Mouse (Mus musculus) megakaryocyte, adult 5-6 weeks (primary cell): ENCODE results near the gene Stard3. TPM values are rescaled to one million over a fixed set of nuclear protein-coding genes. Genes with fewer than 3 reads are reported as not detected.
A peak's percentile ranks its signal among the peaks of the same experiment; 100 is the strongest.

Source experiments
- ATAC-seq: 2 replicates; pipeline ENCODE4 v1.8.0; 2016; ENCODE audit warnings: mild to moderate bottlenecking, inconsistent platforms; ENCODE audit not compliant: poor library complexity, severe bottlenecking
- total RNA-seq, 2 experiments: library from RNA; stranded (forward) in 1 of 2; stranded (reverse) in 1 of 2; fragments of 153-499, 151-499 nt in 1 of 2; fragments of 221-1000, 200-1000 nt in 1 of 2; gene quantifications; 2 replicates each; pipeline versions ENCODE4 v1.2.3 to v1.2.4; 2015 to 2017

Gene Stard3
- total RNA-seq, 2 experiments from 2014 or later, result 28.5 to 39.9 TPM

GRCm38 (mm10) chr11:98346168-98346567 lies 12.0 kb upstream of the Stard3 start:
- no peak for ATAC-seq

DNA sequence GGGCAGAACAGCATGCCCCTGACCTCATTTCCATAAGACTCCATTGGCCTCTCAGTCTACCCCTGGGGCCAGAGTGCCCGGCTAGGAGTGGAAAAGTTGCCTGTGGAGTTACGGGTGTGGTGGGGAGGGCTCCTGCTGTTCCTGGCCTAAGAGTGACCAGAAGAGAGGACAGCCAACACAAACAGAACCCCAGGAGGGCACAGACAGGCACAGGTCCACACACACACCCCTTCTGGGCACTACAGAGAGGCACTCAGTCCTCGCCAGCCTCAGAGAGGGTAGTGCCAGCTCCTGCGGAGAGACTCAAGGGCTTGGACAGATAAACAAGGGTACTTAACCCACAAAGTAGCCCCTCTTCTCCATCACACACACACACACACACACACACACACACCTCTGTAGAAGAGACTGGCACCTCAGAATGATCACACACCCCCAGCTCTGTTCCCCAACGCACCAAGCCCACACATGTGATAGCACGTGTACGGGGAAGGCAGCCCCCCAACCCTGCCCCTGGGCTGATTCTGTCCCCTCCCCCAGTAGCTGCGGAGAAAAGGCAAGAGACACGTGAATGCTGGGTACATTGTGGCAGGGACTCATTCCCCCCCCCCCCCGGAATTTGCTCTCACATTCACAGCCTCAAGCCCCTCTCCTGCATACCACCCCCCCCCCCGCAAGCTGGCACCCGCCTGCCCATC lies 10.6 kb upstream of the Stard3 start:
- no peak for ATAC-seq

- ATAC-seq, result no peak
Observed at GRCm38 (mm10) chr11:98348083-98348961, 9.8 kb upstream of the Stard3 start, which contains the start of gene Ppp1r1b. Gene Ppp1r1b, plus strand, starts transcription at chr11:98348404.

- no peak for ATAC-seq
Observed at GRCm38 (mm10) chr11:98349308-98349707, 8.9 kb upstream of the Stard3 start.

GRCm38 (mm10) chr11:98352272-98352990 lies 5.7 kb upstream of the Stard3 start:
- no peak for ATAC-seq

GRCm38 (mm10) chr11:98353651-98354211 lies 4.4 kb upstream of the Stard3 start:
- no peak for ATAC-seq

- ATAC-seq, result no peak
Observed at GRCm38 (mm10) chr11:98354445-98354844, 3.7 kb upstream of the Stard3 start.

DNA sequence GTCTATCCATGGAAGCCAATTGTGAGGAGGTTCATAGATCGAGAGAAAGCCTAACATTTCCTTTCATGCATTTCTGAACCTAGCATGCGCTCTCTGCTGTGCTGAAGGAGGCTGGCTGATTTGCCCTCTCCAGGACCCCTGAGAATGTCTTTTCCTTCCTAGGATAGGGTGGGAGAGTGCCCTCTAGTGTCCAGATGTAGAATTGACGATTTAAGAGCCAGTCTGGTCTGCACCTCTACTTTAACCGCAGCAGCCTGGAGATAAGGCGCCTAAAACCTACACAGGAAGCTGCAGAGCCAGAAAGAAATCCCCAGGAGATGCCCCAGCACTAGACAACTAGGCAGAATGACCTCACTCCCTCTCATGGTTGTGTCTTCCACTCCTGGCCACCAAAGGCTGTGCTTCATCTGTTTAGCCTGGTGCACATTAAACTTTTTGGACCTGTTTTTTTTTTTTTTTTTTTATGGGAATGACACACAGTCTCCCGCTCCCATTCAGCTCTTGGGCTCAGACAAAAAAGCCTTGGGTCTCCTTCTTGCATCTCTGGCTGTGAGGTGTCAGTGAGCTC lies 2.4 kb upstream of the Stard3 start:
- peak; percentile 57 for ATAC-seq

GRCm38 (mm10) chr11:98356625-98357394 lies 1.4 kb upstream of the Stard3 start:
- ATAC-seq, result no peak

GRCm38 (mm10) chr11:98357396-98358160 lies 590 bp upstream of the Stard3 start:
- ATAC-seq, result no peak

- ATAC-seq, result peak; percentile 56
Observed at GRCm38 (mm10) chr11:98360866-98361521, 2.8 kb downstream of the Stard3 start.

- no peak for ATAC-seq
Observed at GRCm38 (mm10) chr11:98363817-98364216, 5.6 kb downstream of the Stard3 start.

DNA sequence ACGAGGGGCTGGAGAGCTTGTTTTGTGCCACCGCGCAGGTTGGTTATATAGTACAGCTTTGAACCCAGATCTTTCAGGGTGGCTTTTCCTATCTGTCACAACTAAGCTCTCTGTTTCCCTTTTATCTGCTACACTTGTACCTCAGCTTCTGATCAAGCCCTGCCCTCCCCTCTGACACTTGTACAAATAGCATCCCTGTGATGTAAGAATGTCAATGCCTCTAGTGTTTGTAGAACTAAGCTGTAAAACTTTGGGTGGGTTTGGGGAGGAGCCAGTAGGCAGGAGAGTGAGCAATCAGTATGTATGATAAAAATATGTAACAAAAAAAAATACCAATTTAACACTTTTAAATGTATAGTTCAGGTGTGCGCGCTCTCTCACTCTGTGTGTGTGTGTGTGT lies 6.2 kb downstream of the Stard3 start:
- ATAC-seq, result no peak

DNA sequence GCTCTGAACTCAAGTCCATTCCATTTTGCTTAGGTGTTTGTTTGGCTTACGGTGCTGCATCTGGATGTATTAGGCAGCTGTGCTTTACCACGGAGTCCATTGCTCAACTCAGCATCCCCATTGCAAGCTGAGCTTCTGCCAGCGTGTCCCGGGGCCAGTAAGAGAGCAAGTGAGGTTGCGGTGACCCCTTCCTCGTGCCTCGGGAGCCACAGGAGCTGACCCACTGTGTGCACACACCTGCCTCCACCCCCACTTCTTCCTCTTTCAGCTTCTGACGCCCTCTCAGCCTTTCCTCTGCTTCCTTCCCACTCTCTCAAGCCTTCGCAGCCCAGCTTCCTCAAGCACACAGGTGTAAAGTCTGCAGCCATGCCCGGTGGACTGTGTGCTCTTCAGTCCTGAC lies 8.1 kb downstream of the Stard3 start:
- ATAC-seq, result peak; percentile 94

DNA sequence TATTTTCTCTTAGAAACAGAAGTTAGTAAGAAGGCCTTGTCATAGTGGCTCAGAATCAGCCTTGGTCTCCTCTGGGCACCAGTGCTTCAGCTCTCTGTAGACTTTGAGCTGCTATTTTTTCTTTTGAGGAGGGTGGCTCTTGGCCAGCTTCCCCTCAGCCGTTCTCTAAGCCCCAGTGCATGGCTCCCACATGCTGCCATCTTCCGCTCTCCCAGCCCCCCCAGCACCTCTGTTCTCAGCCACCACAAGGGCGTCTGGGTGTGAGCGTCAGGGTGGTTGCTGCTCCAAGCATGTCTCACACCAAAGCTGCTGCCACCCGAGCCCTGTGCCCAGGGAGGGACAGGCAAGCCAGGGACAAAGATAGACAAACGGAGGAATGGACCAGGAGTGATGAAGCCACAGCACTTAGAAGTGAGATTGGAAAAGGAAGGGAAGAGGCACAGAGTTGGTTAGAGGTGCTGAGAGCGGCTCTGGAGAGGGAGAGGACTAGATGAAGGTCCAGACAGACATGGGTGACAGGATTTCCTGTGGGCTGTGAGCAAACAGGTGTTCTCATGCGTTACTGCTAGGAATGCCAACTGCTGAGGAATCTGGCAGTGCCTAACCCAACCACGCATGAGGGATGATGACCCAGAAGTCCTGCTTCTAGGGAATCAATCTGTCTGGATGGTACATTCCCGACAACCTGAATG lies 9.1 kb downstream of the Stard3 start:
- no peak for ATAC-seq

- no peak for ATAC-seq
Observed at GRCm38 (mm10) chr11:98367863-98368186, 9.7 kb downstream of the Stard3 start.

GRCm38 (mm10) chr11:98369337-98369736 lies 11.2 kb downstream of the Stard3 start:
- no peak for ATAC-seq

- no peak for ATAC-seq
Observed at GRCm38 (mm10) chr11:98370588-98370987, 12.4 kb downstream of the Stard3 start.
